Mouse (Mus musculus) adrenal gland, postnatal 4 days (tissue): ENCODE results near the gene Traf3. TPM values are rescaled to one million over a fixed set of nuclear protein-coding genes. Genes with fewer than 3 reads are reported as not detected.

ENCODE experiments used
- DNase-seq, 2 experiments: peaks; one replicate each; pipeline ENCODE4 v3.0.0; 2021 to 2022; ENCODE audit warnings: low spot score in 2 of 2, mixed read lengths in 2 of 2
- total RNA-seq, 2 experiments: library from RNA; stranded (reverse); gene quantifications; 2 replicates each; pipeline ENCODE4 v1.2.3; 2021

The Traf3 gene
- total RNA-seq, 2 experiments from 2014 or later = 31.5 to 34.5 TPM

DNA sequence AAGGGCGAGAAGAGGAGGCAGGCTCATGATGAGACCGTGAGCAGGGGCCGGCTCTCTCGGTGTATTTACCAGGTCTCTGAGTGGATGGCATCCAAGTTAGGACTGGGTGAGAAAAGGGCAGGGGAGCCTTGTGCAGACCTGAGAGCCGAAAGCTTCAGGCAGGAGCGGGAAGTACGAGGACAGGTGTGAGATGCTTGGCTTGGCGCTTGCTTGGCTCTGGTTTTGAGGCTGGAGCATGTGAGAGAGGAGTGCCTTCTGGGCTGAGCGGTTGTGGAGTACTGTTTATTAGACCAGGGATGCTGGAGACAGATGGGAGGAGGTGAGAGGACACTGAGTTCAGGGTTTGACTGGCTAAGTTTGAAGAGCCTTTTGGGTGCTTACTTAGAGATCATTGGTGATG lies 27.2 kb downstream of the Traf3 start:
- DNase-seq = no peak

DNA sequence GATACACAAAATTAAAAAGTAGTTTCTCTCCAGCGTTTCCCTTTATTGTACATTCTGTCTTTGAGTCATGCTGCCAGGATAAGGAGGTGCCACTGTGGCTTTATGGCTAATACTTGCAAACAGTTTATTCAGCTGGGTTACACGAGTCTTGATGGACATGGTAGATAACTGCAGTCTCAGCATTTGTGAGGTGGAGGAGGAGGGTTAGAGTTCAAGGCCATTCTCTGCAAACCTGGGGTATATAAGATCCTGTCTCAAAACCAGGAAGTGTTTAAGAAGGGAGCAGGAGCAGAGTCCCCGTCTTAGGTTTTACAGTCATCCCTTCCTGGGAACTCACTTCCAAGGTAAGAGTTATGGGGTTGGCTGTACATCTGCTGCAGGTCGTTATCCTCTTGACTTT lies 30.4 kb downstream of the Traf3 start:
- DNase-seq = no peak

DNA sequence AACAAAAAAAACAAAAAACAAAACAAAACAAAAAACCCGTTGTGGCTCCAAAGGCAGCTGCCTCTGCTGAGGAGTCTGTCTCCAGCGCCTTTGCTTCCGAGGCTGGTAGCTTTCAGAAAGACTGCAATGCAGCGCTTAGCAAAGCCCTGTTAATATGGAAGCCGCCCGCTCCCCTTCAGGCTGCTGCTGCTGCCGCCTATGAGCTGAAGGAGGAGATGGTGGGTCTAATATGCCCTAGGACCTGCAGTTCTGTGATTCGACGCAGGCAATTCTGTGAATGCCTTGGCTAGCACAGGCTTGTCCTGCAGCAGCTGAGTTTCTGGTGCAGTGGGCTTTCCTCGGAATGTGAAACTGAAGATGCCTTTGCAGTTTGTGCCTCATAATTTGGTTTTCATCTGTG lies 36.9 kb downstream of the Traf3 start:
- no peak for DNase-seq

DNA sequence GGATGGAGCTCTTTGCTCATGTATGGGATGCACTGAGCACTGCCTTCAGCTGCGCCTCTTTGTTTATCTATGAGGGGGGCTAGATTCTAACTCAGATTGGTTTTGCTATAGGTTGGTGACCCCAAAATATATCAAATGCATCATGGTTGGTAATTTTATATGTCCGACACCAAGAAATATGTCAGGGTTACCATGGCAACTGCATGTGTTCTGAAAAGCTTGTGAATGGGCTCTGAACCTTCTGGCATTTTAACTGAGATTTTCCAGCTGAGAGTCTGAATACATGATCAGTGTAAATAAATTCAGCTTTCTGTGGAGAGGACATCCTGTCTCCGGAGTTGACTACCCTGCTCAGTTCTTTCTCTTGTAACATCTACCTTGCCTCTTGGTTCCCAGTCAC lies 37.8 kb downstream of the Traf3 start:
- DNase-seq = no peak

DNA sequence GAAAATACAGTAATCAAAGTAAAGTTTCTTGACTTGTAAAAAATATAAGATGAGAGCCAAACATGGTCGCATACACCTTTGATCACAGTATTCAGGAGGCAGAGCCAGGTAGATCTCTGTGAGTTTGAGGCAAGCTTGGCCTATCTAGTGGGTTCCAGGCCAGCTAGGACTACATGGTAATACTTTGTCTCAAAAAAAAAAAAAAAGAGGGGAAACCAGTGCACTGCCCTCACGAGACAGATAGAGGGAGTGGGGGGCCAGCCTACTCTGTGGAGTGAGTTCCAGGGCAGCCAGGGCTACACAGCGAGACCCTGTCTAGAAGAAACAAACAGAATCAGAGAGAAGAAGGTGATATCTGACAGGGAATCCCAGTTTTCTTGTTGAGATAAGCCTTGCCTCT lies 41.5 kb downstream of the Traf3 start:
- no peak for DNase-seq

- DNase-seq = no peak
These were observed 45.6 kb downstream of the Traf3 start for GRCm38 (mm10) chr12:111211729-111212128.

DNA sequence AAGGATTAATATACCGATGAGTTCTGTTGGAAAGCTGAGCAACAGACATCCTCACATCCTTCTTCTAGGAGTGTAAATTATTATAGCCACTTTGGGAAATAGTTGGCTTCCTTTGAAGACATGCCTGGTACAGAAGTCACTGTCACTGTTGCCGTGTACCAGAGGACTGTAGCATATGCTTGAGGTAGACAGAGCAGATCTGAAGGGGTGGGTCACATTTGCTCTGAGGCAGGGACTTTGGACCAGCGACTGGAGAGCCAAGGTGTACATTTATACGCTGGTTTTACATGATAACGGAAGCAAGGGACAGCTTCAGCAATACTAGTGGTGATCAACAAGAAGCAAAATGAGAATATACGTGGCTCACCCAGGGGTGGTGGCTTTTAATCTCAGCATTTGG lies 52.7 kb downstream of the Traf3 start:
- no peak for DNase-seq

GRCm38 (mm10) chr12:111225197-111225780 lies 59.1 kb downstream of the Traf3 start:
- DNase-seq = no peak

GRCm38 (mm10) chr12:111227410-111227809 lies 61.2 kb downstream of the Traf3 start:
- no peak for DNase-seq

DNA sequence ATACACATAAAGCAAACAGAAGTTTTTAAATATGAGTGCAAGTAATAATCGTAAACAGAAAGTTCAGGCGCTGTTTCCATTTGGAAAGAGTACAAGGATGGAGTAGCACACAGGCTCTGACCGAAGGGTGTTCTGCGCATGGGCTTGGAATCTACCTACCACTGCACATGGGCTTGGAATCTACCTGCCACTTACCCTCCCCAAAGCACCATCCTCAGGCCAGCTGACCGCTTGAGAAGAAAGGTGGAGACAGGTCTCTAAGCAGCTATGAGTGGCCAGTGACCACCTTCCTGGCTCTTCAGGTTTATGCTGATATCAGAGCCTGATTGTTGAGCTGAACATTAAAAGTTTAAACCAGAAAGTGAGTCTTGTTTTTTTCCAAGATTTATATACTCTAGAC lies 62.3 kb downstream of the Traf3 start:
- no peak for DNase-seq

- no peak for DNase-seq
These were observed 64.6 kb downstream of the Traf3 start for GRCm38 (mm10) chr12:111230793-111231192.

GRCm38 (mm10) chr12:111233798-111234197 lies 67.6 kb downstream of the Traf3 start:
- DNase-seq = no peak

- no peak for DNase-seq
These were observed 68.2 kb downstream of the Traf3 start for GRCm38 (mm10) chr12:111234383-111234782.

GRCm38 (mm10) chr12:111235631-111236030 lies 69.5 kb downstream of the Traf3 start:
- DNase-seq = no peak

GRCm38 (mm10) chr12:111237611-111238188 lies 71.5 kb downstream of the Traf3 start:
- DNase-seq = no peak

DNA sequence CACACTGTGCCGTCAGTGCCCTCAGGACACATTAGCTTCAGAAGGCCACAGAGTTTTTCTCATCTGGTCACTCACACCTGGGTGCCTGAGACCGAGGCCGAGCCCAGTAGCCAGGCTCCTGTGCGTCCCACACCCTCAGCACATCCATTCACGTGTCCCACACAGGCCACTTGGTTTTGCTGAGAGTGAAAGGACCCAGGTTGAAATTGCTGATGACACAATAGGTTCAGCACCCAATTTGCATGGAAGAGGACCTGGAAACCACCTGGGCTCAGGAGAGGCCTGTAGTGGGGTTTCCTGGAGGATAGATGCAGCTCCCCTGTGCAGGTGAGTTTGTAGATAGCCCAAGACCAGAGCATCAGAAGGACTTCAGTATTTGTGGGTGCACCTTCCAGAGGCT lies 72.2 kb downstream of the Traf3 start:
- DNase-seq = no peak

DNA sequence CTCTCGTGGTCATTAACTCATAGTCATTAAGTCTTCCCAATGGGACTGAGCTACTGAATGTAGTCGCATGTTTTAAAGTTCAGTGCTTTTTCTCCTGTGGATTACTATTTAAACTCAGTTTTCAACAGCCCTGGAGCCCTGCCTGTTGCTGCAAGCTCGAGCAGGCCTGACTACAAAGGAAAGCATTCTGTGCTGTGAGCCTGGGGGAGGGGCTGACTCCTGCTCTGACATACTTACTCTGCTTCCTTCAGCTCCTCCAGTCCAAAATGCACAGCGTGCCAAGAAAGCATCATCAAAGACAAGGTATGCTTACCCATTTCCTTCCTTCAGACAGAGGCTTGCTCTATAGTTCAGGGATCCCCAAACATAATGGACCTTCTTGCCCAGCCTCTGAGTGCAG lies 72.6 kb downstream of the Traf3 start:
- no peak for DNase-seq

GRCm38 (mm10) chr12:111239930-111240329 lies 73.8 kb downstream of the Traf3 start:
- no peak for DNase-seq

GRCm38 (mm10) chr12:111241916-111242315 lies 75.7 kb downstream of the Traf3 start:
- no peak for DNase-seq

- DNase-seq = no peak
These were observed 76.2 kb downstream of the Traf3 start for GRCm38 (mm10) chr12:111242346-111242745.

DNA sequence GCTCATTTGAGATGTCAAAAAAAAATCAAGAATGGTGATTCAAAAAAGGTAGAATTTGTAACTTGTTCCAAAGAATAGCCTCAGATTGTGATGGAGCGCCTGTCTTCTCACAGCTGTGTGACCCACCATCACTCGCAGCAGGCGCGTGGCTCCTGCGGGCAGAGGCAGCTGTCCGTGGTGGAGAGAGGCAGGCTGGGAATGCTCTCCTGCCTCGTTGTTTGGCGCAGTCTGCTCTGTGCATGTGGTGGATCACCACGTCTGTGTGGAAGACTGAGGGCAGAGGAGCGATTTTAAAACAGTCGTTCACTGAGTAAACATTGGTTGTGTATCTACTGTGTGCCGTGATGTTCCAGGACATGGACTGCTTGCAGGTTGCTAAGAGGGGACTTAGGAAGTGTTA lies 77.6 kb downstream of the Traf3 start:
- DNase-seq = no peak

GRCm38 (mm10) chr12:111245070-111245469 lies 78.9 kb downstream of the Traf3 start:
- DNase-seq = no peak

DNA sequence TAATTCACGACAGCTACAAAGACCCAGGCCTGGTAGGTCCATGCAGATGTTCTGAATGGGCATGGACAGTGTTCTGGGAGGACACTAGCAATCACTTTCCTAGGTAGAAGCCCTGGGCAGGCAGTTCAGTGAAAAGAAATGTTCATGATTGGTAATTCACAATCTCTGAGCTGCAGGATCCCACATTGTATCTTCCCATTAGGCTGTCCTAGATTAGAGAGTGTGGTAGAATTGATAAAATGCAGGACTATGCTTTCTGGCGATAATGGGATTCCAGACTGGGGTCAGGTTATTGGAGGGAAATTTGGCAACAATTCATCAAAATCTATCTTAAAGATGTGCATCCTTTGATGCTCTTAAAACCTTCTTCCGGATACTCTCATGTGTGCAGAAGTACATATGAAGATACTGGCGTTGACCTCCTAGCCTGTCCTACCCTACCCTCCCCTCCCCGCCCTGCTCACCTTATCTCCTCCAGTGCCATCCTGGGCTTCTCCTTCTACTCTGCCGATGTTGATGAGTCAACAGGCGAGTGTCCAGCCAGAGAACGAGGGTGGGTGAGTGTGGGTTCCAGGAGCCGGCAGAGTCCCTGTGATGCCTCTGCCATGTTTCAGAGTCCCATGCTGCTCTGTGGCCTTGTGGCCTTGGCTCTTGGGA lies 80.8 kb downstream of the Traf3 start:
- no peak for DNase-seq
